Mouse (Mus musculus): ENCODE results near the gene Olfr293.

DNA sequence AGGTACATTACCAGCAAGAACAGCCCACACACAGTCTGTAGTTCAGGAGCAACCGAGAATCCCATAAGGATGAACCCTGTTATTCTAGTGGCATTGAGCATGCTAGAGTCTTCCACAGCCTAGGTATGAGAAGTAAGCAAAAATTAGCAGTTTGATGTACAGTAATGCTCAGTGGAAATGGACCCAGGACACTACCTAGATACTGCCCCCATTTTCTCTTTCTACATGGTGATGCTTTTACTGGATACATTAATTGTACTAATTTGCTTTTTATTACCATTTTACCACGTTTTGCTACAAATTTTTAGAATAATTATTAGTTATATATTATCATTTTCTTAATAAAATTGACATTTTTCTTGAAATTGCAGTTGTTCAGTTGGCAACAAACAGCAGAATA is 32.3 kb upstream of the Olfr293 start, which contains the start of gene Olfr294:
- TF ChIP-seq CTCF (conservative IDR thresholded peaks at IDR 0.05; ENCODE audit: low read length): no peak
- TF ChIP-seq NANOG (IDR thresholded peaks at IDR 0.05; ENCODE audit: borderline replicate concordance, low read length): no peak
- no peak for TF ChIP-seq POU5F1 (IDR thresholded peaks at IDR 0.05; ENCODE audit: borderline replicate concordance, low read length)

Measured in E14TG2a.4 (cell line).